Comparison of ENCODE assay signal across 9 mouse cellular contexts in the genomic region with DNA sequence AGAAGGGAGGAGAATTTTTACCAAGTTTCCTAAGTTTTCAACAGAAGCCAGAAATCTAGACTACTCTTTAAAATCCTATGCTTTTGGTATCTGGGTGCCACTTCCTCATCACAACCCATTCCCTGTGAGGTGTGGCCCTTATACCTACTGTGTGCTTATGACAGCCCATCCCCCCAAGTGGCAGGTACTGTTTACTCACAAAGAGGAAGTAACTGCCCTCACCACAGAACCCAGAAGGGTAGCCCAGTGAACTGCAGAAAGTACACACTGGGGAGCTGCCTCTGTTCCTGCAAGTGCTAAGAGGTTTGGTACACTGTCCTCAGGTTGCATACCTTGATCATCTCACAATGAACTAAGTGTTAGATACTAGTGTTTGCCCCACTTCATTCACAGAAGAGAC. TPM values are rescaled to one million over a fixed set of nuclear protein-coding genes. Genes with fewer than 3 reads are reported as not detected.
DNase-seq lines count a peak whose midpoint lies in the region; ATAC-seq lines count a peak whose summit lies in the region.
"Had no signal": no experiment of that assay in that cellular context is flagged by ENCODE, and none has a peak within 500 bp of the region (broad histone marks: within the 10 kb centered on the region; RNA-seq: fewer than 3 reads in every experiment).

No protein-coding gene starts in this region.

- peaks cover 5% of the 10 kb centered on the region; the same call in 1 of the 2 replicates for H3K36me3 ChIP-seq in forebrain, embryonic 10.5 days (replicated peaks)
- no peaks in the 10 kb centered on the region for H3K36me3 ChIP-seq in forebrain, embryonic 15.5 days
- no peaks in the 10 kb centered on the region for H3K36me3 ChIP-seq in hindbrain, embryonic 12.5 days

- DNase-seq in forebrain, embryonic 10.5 days (ENCODE audit: extremely low spot score, low spot score): no peak
- DNase-seq in 416B (ENCODE audit: low read depth): peak; percentile 53
- no peak for DNase-seq in embryo, embryonic 9.5 days (ENCODE audit: extremely low spot score)
- no peak for DNase-seq in left cerebral cortex, adult 11 months (ENCODE audit: low spot score)
- no peak for DNase-seq in left cerebral cortex, postnatal 4 days

- peaks cover 43% of the 10 kb centered on the region for H3K4me1 ChIP-seq in forebrain, embryonic 10.5 days
- peaks cover 38% of the 10 kb centered on the region for H3K4me1 ChIP-seq in forebrain, embryonic 15.5 days
- peaks cover 32% of the 10 kb centered on the region for H3K4me1 ChIP-seq in hindbrain, embryonic 12.5 days

- H3K9ac ChIP-seq in forebrain, embryonic 15.5 days (replicated peaks): no peak overlapping the region
- H3K9ac ChIP-seq in hindbrain, embryonic 12.5 days: peak overlapping the region; percentile 91; the same call in 1 of the 2 replicates

- H3K4me3 ChIP-seq in forebrain, embryonic 10.5 days: peak overlapping the region; percentile 87
- no peak overlapping the region for H3K4me3 ChIP-seq in forebrain, embryonic 15.5 days
- H3K4me3 ChIP-seq in hindbrain, embryonic 12.5 days: peak overlapping the region; percentile 97; the same call in 1 of the 2 replicates

- no peak overlapping the region for H3K4me2 ChIP-seq in forebrain, embryonic 15.5 days (replicated peaks)
- peak overlapping the region; percentile 99; the same call in 1 of the 2 replicates for H3K4me2 ChIP-seq in hindbrain, embryonic 12.5 days (replicated peaks)

- no peaks in the 10 kb centered on the region for H3K27me3 ChIP-seq in forebrain, embryonic 10.5 days (ENCODE audit: poor library complexity, severe bottlenecking)
- no peaks in the 10 kb centered on the region for H3K27me3 ChIP-seq in forebrain, embryonic 15.5 days
- no peaks in the 10 kb centered on the region for H3K27me3 ChIP-seq in hindbrain, embryonic 12.5 days

- ATAC-seq in forebrain, embryonic 15.5 days (replicated peaks): no peak
- no peak for ATAC-seq in hindbrain, embryonic 12.5 days (ENCODE audit: low FRiP score)
- peak; percentile 15 for ATAC-seq in megakaryocyte, adult 5-6 weeks (ENCODE audit: poor library complexity, severe bottlenecking)

- no peak overlapping the region for H3K27ac ChIP-seq in forebrain, embryonic 10.5 days
- no peak overlapping the region for H3K27ac ChIP-seq in forebrain, embryonic 15.5 days (replicated peaks)
- H3K27ac ChIP-seq in hindbrain, embryonic 12.5 days: no peak overlapping the region
- H3K27ac ChIP-seq: kidney, postnatal 0 days had no signal

- intact Hi-C loops in left cerebral cortex, postnatal 4 days (cut with DNase I): no loop called here

- H3K9me3 ChIP-seq in forebrain, embryonic 10.5 days: no peaks in the 10 kb centered on the region
- H3K9me3 ChIP-seq in forebrain, embryonic 15.5 days: no peaks in the 10 kb centered on the region
- H3K9me3 ChIP-seq in hindbrain, embryonic 12.5 days (replicated peaks): no peaks in the 10 kb centered on the region

RNA-seq across cellular contexts. Expression of gene Rnf44, which starts 2.0 kb away (rescaled TPM):
- polyA plus RNA-seq in forebrain, embryonic 10.5 days (2016; fragmentation: Nextera tagmentation; extraction: Ambion mirVana): 88.6 and 106 TPM in 2 replicates
- 94.0 and 120 TPM in 2 replicates for polyA plus RNA-seq in forebrain, embryonic 15.5 days (2015; fragmentation: Nextera tagmentation; extraction: Ambion mirVana)
- 95.6 and 98.0 TPM in 2 replicates for polyA plus RNA-seq in hindbrain, embryonic 12.5 days (2016; fragmentation: Nextera tagmentation; extraction: Ambion mirVana)
- total RNA-seq in megakaryocyte, adult 5-6 weeks (2015): 70.0 and 71.3 TPM in 2 replicates
- 17.8 and 21.2 TPM in 2 replicates for total RNA-seq in megakaryocyte, adult 5-6 weeks (2017)
- 100 to 1,000 TPM; 111 to 114 TPM for total RNA-seq in left cerebral cortex, postnatal 4 days (2021)

RNA-seq across cellular contexts. Expression of gene Cdhr2, which starts 9.5 kb away (rescaled TPM):
- polyA plus RNA-seq in forebrain, embryonic 10.5 days (2016; fragmentation: Nextera tagmentation; extraction: Ambion mirVana): 0.04 TPM in 1 of 2 replicates, not detected in the other
- polyA plus RNA-seq in forebrain, embryonic 15.5 days (2015; fragmentation: Nextera tagmentation; extraction: Ambion mirVana): 0.05 and 0.29 TPM in 2 replicates
- not detected in 2 replicates for polyA plus RNA-seq in hindbrain, embryonic 12.5 days (2016; fragmentation: Nextera tagmentation; extraction: Ambion mirVana)
- total RNA-seq in megakaryocyte, adult 5-6 weeks (2015): not detected in 2 replicates
- not detected in 2 replicates for total RNA-seq in megakaryocyte, adult 5-6 weeks (2017)
- total RNA-seq in left cerebral cortex, postnatal 4 days (2021): under 1 TPM; 0.12 to 0.26 TPM

RNA-seq across cellular contexts. Expression of gene Gprin1, which starts 57.9 kb away (rescaled TPM):
- 0.56 and 0.57 TPM in 2 replicates for polyA plus RNA-seq in forebrain, embryonic 10.5 days (2016; fragmentation: Nextera tagmentation; extraction: Ambion mirVana)
- 15.6 and 22.5 TPM in 2 replicates for polyA plus RNA-seq in forebrain, embryonic 15.5 days (2015; fragmentation: Nextera tagmentation; extraction: Ambion mirVana)
- 26.0 and 30.7 TPM in 2 replicates for polyA plus RNA-seq in hindbrain, embryonic 12.5 days (2016; fragmentation: Nextera tagmentation; extraction: Ambion mirVana)
- total RNA-seq in megakaryocyte, adult 5-6 weeks (2015): not detected in 2 replicates
- total RNA-seq in megakaryocyte, adult 5-6 weeks (2017): not detected in 2 replicates
- 100 to 1,000 TPM; 277 to 278 TPM for total RNA-seq in left cerebral cortex, postnatal 4 days (2021)

Comparison
In these comparisons a context has a peak if more than half of its experiments do, and no peak if none do; other contexts are left out.
1. RNA of gene Gprin1, which starts 57.9 kb away (polyA plus RNA-seq): 26.0 to 30.7 TPM in hindbrain, embryonic 12.5 days and 15.6 to 22.5 TPM in forebrain, embryonic 15.5 days; 0.56 to 0.57 TPM in forebrain, embryonic 10.5 days; every median in the first group is over 10 times any median in the second.